ENCODE assay signal across 16 mouse cellular contexts in the genomic region with DNA sequence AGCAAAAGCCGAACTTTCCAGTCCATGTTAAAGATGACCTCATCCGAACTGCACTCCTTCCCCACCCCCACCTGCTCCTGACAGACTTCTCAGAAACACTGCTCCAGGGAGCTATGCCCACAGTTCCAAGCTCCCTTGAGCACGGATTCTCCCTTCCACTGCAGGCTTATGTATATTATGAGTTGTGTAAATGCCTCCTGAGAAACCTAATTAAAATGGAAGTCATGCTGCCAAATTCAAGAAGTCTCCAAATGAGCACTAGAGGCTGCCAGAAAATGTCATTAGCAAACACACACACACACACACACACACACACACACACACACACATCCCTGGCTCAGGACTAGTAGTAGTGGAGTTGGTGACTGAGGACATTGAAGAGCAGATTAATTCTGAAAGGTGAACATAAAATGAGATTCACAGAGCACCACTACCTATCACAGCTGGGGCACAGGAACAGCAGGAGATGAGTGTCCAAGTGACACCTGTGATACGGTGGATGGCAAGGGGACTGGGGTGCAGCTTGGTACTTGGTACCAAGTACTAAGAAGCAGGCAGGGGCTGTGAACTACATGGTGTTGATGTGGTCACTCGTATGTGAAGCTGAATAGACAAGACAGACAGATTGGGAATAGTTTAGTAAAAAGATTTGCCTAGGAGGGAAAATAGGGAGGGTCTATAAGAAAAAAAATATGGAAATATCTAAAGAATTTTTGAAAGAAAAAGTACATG.
DNase-seq lines count a peak whose midpoint lies in the region; ATAC-seq and TF ChIP-seq lines count a peak whose summit lies in the region.
"Had no signal": no experiment of that assay in that cellular context is flagged by ENCODE, and none has a peak within 500 bp of the region (broad histone marks: within the 10 kb centered on the region; RNA-seq: fewer than 3 reads in every experiment).

No protein-coding gene starts in this region.

- H3K4me1 ChIP-seq in midbrain, embryonic 14.5 days (ENCODE audit: control insufficient read depth, insufficient read depth, low read length) = no peaks in the 10 kb centered on the region
- H3K4me1 ChIP-seq in midbrain, embryonic 11.5 days (ENCODE audit: control insufficient read depth, insufficient read depth, low read length) = no peaks in the 10 kb centered on the region
- H3K4me1 ChIP-seq in forebrain, postnatal 0 days (ENCODE audit: insufficient read depth) = no peaks in the 10 kb centered on the region
- 0 out of 2 replicates have a peak, but pooled peaks cover 2% of the 10 kb centered on the region for H3K4me1 ChIP-seq in heart, embryonic 10.5 days
- H3K4me1 ChIP-seq: liver, embryonic 12.5 days had no signal

- TF ChIP-seq CTCF in forebrain, postnatal 0 days (IDR thresholded peaks at IDR 0.05; ENCODE audit: low read depth) = no peak

- peak; percentile 8 for DNase-seq in cerebellum, adult 11-12 months
- no peak for DNase-seq in cerebellum, adult 11 months
- DNase-seq in heart, adult 11 months = peak; percentile 69
- no peak for DNase-seq in heart, postnatal 36 days
- DNase-seq in midbrain, embryonic 14.5 days = peak; percentile 45
- DNase-seq in midbrain, embryonic 11.5 days (ENCODE audit: low spot score, missing footprints) = no peak
- peak; percentile 62 for DNase-seq in forebrain, postnatal 0 days
- no peak for DNase-seq in heart, embryonic 10.5 days (ENCODE audit: low spot score)
- DNase-seq: adrenal gland, adult 2 months; gastrocnemius, postnatal 14 days; kidney, postnatal 10 days; layer of hippocampus, adult 9-11 months; thymus, postnatal 4 days had no signal

- no peak overlapping the region for H3K9ac ChIP-seq in midbrain, embryonic 14.5 days (replicated peaks; ENCODE audit: low read length)
- no peak overlapping the region for H3K9ac ChIP-seq in midbrain, embryonic 11.5 days (ENCODE audit: low read length)
- H3K9ac ChIP-seq in forebrain, postnatal 0 days = no peak overlapping the region
- H3K9ac ChIP-seq: heart, embryonic 13.5 days; liver, embryonic 12.5 days had no signal

- H3K27me3 ChIP-seq in midbrain, embryonic 14.5 days (ENCODE audit: control insufficient read depth, insufficient read depth, low read length) = no peaks in the 10 kb centered on the region
- no peaks in the 10 kb centered on the region for H3K27me3 ChIP-seq in midbrain, embryonic 11.5 days (ENCODE audit: control insufficient read depth, insufficient read depth, low read length)
- H3K27me3 ChIP-seq in forebrain, postnatal 0 days (ENCODE audit: insufficient read depth, low read length) = no peaks in the 10 kb centered on the region
- H3K27me3 ChIP-seq in heart, embryonic 10.5 days (ENCODE audit: insufficient read depth, poor library complexity, severe bottlenecking) = no peaks in the 10 kb centered on the region
- H3K27me3 ChIP-seq: heart, embryonic 13.5 days; liver, embryonic 12.5 days had no signal

- intact Hi-C loops in heart, postnatal 36 days (cut with DNase I) = no loop called here

- no peaks in the 10 kb centered on the region for H3K9me3 ChIP-seq in midbrain, embryonic 14.5 days (ENCODE audit: control insufficient read depth, low read length)
- no peaks in the 10 kb centered on the region for H3K9me3 ChIP-seq in midbrain, embryonic 11.5 days (ENCODE audit: control insufficient read depth, low read length)
- H3K9me3 ChIP-seq in forebrain, postnatal 0 days (ENCODE audit: low read length) = no peaks in the 10 kb centered on the region
- H3K9me3 ChIP-seq in heart, embryonic 10.5 days = no peaks in the 10 kb centered on the region
- H3K9me3 ChIP-seq: heart, embryonic 13.5 days; liver, embryonic 12.5 days had no signal

- WGBS in midbrain, embryonic 14.5 days = 61% methylated on average over 4 of the region's 5 CpGs
- WGBS in midbrain, embryonic 11.5 days = 72% methylated on average over 5 of the region's 5 CpGs
- 56% methylated on average over 5 of the region's 5 CpGs for WGBS in forebrain, postnatal 0 days
- WGBS in heart, embryonic 10.5 days = 62% methylated on average over 4 of the region's 5 CpGs

- ATAC-seq in midbrain, embryonic 14.5 days (ENCODE audit: low FRiP score, low TSS enrichment) = peak; percentile 46; the same call in 1 of the 2 replicates
- no peak for ATAC-seq in midbrain, embryonic 11.5 days (ENCODE audit: low FRiP score)
- peak; percentile 90 for ATAC-seq in forebrain, postnatal 0 days
- ATAC-seq: liver, embryonic 12.5 days had no signal

- no peak overlapping the region for H3K4me2 ChIP-seq in midbrain, embryonic 14.5 days (ENCODE audit: low read length)
- no peak overlapping the region for H3K4me2 ChIP-seq in midbrain, embryonic 11.5 days
- no peak overlapping the region for H3K4me2 ChIP-seq in forebrain, postnatal 0 days (ENCODE audit: low read depth)
- H3K4me2 ChIP-seq: heart, embryonic 13.5 days; liver, embryonic 12.5 days had no signal

- no peaks in the 10 kb centered on the region for H3K36me3 ChIP-seq in midbrain, embryonic 14.5 days (ENCODE audit: control insufficient read depth, insufficient read depth, low read length)
- H3K36me3 ChIP-seq in midbrain, embryonic 11.5 days (ENCODE audit: control insufficient read depth, insufficient read depth, low read length) = no peaks in the 10 kb centered on the region
- no peaks in the 10 kb centered on the region for H3K36me3 ChIP-seq in forebrain, postnatal 0 days (ENCODE audit: insufficient read depth)
- no peaks in the 10 kb centered on the region for H3K36me3 ChIP-seq in heart, embryonic 10.5 days
- H3K36me3 ChIP-seq: heart, embryonic 13.5 days; liver, embryonic 12.5 days had no signal

- H3K27ac ChIP-seq in midbrain, embryonic 14.5 days (replicated peaks; ENCODE audit: low read depth, low read length) = no peak overlapping the region
- H3K27ac ChIP-seq in midbrain, embryonic 11.5 days (ENCODE audit: low read depth, low read length) = no peak overlapping the region
- H3K27ac ChIP-seq in forebrain, postnatal 0 days (ENCODE audit: low read depth, low read length) = no peak overlapping the region
- H3K27ac ChIP-seq in heart, embryonic 10.5 days = no peak overlapping the region
- H3K27ac ChIP-seq: heart, embryonic 13.5 days; liver, embryonic 12.5 days; stomach, postnatal 0 days had no signal

- H3K4me3 ChIP-seq in midbrain, embryonic 14.5 days (replicated peaks; ENCODE audit: low read depth, low read length) = no peak overlapping the region
- H3K4me3 ChIP-seq in midbrain, embryonic 11.5 days (ENCODE audit: low read depth, low read length) = no peak overlapping the region
- H3K4me3 ChIP-seq in forebrain, postnatal 0 days (ENCODE audit: low read depth, low read length) = no peak overlapping the region
- H3K4me3 ChIP-seq in heart, embryonic 10.5 days = no peak overlapping the region
- H3K4me3 ChIP-seq: heart, embryonic 13.5 days; liver, embryonic 12.5 days had no signal

Comparison
In these comparisons a context has a peak if more than half of its experiments do, and no peak if none do; other contexts are left out.
1. DNase-seq: peak in cerebellum, adult 11-12 months (single experiment), heart, adult 11 months (single experiment), midbrain, embryonic 14.5 days (single experiment) and forebrain, postnatal 0 days (single experiment); none in cerebellum, adult 11 months (single experiment), heart, postnatal 36 days (0 of 2), midbrain, embryonic 11.5 days (single experiment) and heart, embryonic 10.5 days (single experiment).